19 mouse cellular contexts compared by ENCODE assay signal in the genomic region with DNA sequence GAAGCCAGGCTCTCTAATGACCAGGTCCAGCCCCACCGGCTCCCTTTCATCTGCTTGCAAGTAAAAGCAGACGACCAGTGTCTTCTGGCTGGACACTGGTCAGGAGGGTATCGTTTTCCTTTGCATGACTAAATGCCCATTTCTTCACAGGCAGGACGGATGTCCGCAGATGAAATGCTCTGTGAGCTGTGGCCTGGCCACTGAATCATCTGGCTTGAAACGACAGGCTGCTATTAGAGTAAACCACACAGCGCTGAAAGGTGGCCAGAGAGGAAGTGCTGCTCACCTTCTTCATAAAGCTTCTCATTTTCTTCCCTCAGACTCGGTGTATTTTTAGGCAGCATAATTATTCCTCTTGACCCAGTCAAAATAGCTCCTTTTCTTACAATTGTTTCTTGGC. TPM values are rescaled to one million over a fixed set of nuclear protein-coding genes. Genes with fewer than 3 reads are reported as not detected.
DNase-seq lines count a peak whose midpoint lies in the region; ATAC-seq and TF ChIP-seq lines count a peak whose summit lies in the region.
"Had no signal": no experiment of that assay in that cellular context is flagged by ENCODE, and none has a peak within 500 bp of the region (broad histone marks: within the 10 kb centered on the region; RNA-seq: fewer than 3 reads in every experiment).

No protein-coding gene starts in this region.

- WGBS in liver, postnatal 0 days (ENCODE audit: insufficient replicate concordance) = 29% methylated on average over 8 of the region's 8 CpGs
- WGBS in forebrain, embryonic 11.5 days = 79% methylated on average over 8 of the region's 8 CpGs

- no peak overlapping the region for H3K4me3 ChIP-seq in liver, postnatal 0 days (ENCODE audit: low read depth, low read length)
- no peak overlapping the region for H3K4me3 ChIP-seq in forebrain, embryonic 11.5 days (ENCODE audit: low read depth, low read length)
- H3K4me3 ChIP-seq: heart, embryonic 15.5 days; hindbrain, embryonic 13.5 days; layer of hippocampus, adult 2 months; liver, embryonic 13.5 days; midbrain, embryonic 13.5 days had no signal

- H3K27me3 ChIP-seq in liver, postnatal 0 days (ENCODE audit: insufficient read depth, low read length) = 0 out of 2 replicates have a peak, but pooled peaks cover 2% of the 10 kb centered on the region
- H3K27me3 ChIP-seq in forebrain, embryonic 11.5 days (ENCODE audit: control insufficient read depth, insufficient read depth, low read length) = no peaks in the 10 kb centered on the region
- H3K27me3 ChIP-seq: heart, embryonic 15.5 days; hindbrain, embryonic 13.5 days; midbrain, embryonic 13.5 days had no signal

- H3K9me3 ChIP-seq in liver, postnatal 0 days (ENCODE audit: low read length) = no peaks in the 10 kb centered on the region
- no peaks in the 10 kb centered on the region for H3K9me3 ChIP-seq in forebrain, embryonic 11.5 days (ENCODE audit: control insufficient read depth, low read length)
- H3K9me3 ChIP-seq: heart, embryonic 15.5 days; hindbrain, embryonic 13.5 days; liver, embryonic 13.5 days; midbrain, embryonic 13.5 days had no signal

- 0 out of 2 replicates have a peak overlapping the region, but pooled peaks have one; percentile 9 for H3K4me2 ChIP-seq in liver, postnatal 0 days (ENCODE audit: low read depth, low read length)
- no peak overlapping the region for H3K4me2 ChIP-seq in forebrain, embryonic 11.5 days (ENCODE audit: low read depth, low read length, severe bottlenecking)
- H3K4me2 ChIP-seq: heart, embryonic 15.5 days; hindbrain, embryonic 13.5 days; liver, embryonic 13.5 days; midbrain, embryonic 13.5 days had no signal

- no peak for TF ChIP-seq EP300 in liver, postnatal 0 days (IDR thresholded peaks at IDR 0.05; ENCODE audit: low read depth)

- ATAC-seq in liver, postnatal 0 days = no peak
- ATAC-seq in forebrain, embryonic 11.5 days (replicated peaks; ENCODE audit: low FRiP score) = no peak
- ATAC-seq: forebrain, embryonic 16.5 days; midbrain, embryonic 13.5 days had no signal

- no peak for TF ChIP-seq CTCF in liver, postnatal 0 days (IDR thresholded peaks at IDR 0.05; ENCODE audit: low read depth)

- no peak for DNase-seq in liver, postnatal 0 days
- no peak for DNase-seq in liver
- DNase-seq in MN1 (ENCODE audit: low spot score) = peak; percentile 60
- DNase-seq in fibroblast of lung, adult 2 months (ENCODE audit: low read depth) = peak; percentile 71
- DNase-seq in natural killer cell, adult 2 months (ENCODE audit: low spot score in 2 of 2) = peak; percentile 51 to 73
- no peak for DNase-seq in cerebellum, postnatal 4 days (ENCODE audit: low spot score in 2 of 2)
- DNase-seq in forebrain, embryonic 11.5 days (ENCODE audit: low spot score) = no peak
- DNase-seq in right cerebral cortex, postnatal 10 days (ENCODE audit: low spot score in 2 of 2) = no peak
- DNase-seq: adrenal gland, adult 8-10 months; cerebellum, adult 9-11 months; gastrocnemius, postnatal 25 days; liver, embryonic 13.5 days; lung, postnatal 14 days; spleen, adult 18-20 months had no signal

- no peaks in the 10 kb centered on the region for H3K36me3 ChIP-seq in liver, postnatal 0 days (replicated peaks; ENCODE audit: insufficient read depth, low read length)
- H3K36me3 ChIP-seq in forebrain, embryonic 11.5 days (ENCODE audit: control insufficient read depth, insufficient read depth, low read length) = no peaks in the 10 kb centered on the region
- H3K36me3 ChIP-seq: heart, embryonic 15.5 days; hindbrain, embryonic 13.5 days; liver, embryonic 13.5 days; midbrain, embryonic 13.5 days had no signal

- H3K27ac ChIP-seq in liver, postnatal 0 days (ENCODE audit: low read depth) = no peak overlapping the region
- no peak overlapping the region for H3K27ac ChIP-seq in forebrain, embryonic 11.5 days (ENCODE audit: low read depth, low read length)
- H3K27ac ChIP-seq: heart, embryonic 15.5 days; hindbrain, embryonic 13.5 days; layer of hippocampus, adult 2 months; liver, embryonic 13.5 days; midbrain, embryonic 13.5 days had no signal

- 0 out of 2 replicates have a peak, but pooled peaks cover 3% of the 10 kb centered on the region for H3K4me1 ChIP-seq in liver, postnatal 0 days (ENCODE audit: insufficient read depth)
- no peaks in the 10 kb centered on the region; the same call in 1 of the 2 replicates for H3K4me1 ChIP-seq in forebrain, embryonic 11.5 days (replicated peaks; ENCODE audit: control insufficient read depth, insufficient read depth, low read length)
- H3K4me1 ChIP-seq: liver, embryonic 13.5 days; midbrain, embryonic 13.5 days had no signal

- H3K9ac ChIP-seq in liver, postnatal 0 days (replicated peaks) = no peak overlapping the region
- H3K9ac ChIP-seq in forebrain, embryonic 11.5 days (ENCODE audit: low read length) = no peak overlapping the region
- H3K9ac ChIP-seq: heart, embryonic 15.5 days; hindbrain, embryonic 13.5 days; liver, embryonic 13.5 days; midbrain, embryonic 13.5 days had no signal

RNA-seq across cellular contexts. Expression of a gene that starts 27.4 kb away (rescaled TPM):
- polyA plus RNA-seq in liver, postnatal 0 days (2015; fragmentation: Nextera tagmentation; extraction: Ambion mirVana) = 4.7 and 4.9 TPM in 2 replicates
- polyA plus RNA-seq in forebrain, embryonic 11.5 days (2014; fragmentation: Nextera tagmentation; extraction: Ambion mirVana) = 27.7 and 34.8 TPM in 2 replicates

RNA-seq across cellular contexts. Expression of a gene that starts 40.2 kb away (rescaled TPM):
- 3.3 and 4.1 TPM in 2 replicates for polyA plus RNA-seq in liver, postnatal 0 days (2015; fragmentation: Nextera tagmentation; extraction: Ambion mirVana)
- 35.7 and 38.5 TPM in 2 replicates for polyA plus RNA-seq in forebrain, embryonic 11.5 days (2014; fragmentation: Nextera tagmentation; extraction: Ambion mirVana)

Comparison
In these comparisons a context has a peak if more than half of its experiments do, and no peak if none do; other contexts are left out.
1. DNase-seq: peak in MN1 (single experiment), fibroblast of lung, adult 2 months (single experiment) and natural killer cell, adult 2 months (2 of 2); none in liver, postnatal 0 days (single experiment), liver (single experiment), cerebellum, postnatal 4 days (0 of 2), forebrain, embryonic 11.5 days (single experiment) and right cerebral cortex, postnatal 10 days (0 of 2).